Mouse (Mus musculus) C2C12 (cell line): ENCODE results near the gene Kcne4.

Experiments used
- CTCF ChIP-seq: IDR thresholded peaks from one replicate; pipeline ENCODE4 v1.5.1; 2011; ENCODE audit not compliant: control insufficient read depth, insufficient read depth, insufficient read length
- MAX ChIP-seq: IDR thresholded peaks from one replicate; pipeline ENCODE4 v1.6.1; 2011; ENCODE audit warnings: mild to moderate bottlenecking, control low read depth
- MYOG ChIP-seq: IDR thresholded peaks from one replicate; pipeline ENCODE4 v1.6.1; 2011; ENCODE audit not compliant: control insufficient read depth, insufficient read length; ENCODE audit errors: extremely low read depth
- USF1 ChIP-seq: IDR thresholded peaks from one replicate; pipeline ENCODE4 v1.6.1; 2011; ENCODE audit warnings: low read depth, mild to moderate bottlenecking, control low read depth, moderate library complexity

DNA sequence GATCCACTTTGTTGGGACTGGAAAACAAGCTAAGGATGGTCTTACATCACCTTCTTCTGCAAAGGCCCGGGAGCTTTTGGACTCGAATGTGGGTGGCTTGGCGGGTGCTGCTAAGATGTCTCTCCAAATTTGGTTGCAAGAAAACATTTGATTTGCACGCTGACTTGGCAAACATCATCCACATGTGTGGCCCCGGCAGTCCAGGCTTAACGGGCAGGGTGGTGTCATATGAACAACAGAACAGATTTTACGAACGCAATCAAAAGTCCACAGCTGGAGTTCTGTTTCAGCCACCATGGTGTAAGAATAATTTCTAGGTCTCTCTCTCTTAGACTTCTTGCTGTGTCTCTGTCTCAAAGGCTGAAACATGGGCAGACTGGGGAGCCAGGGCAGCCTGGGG lies 3.6 kb downstream of the Kcne4 start:
- no peak for TF ChIP-seq CTCF
- no peak for TF ChIP-seq MAX
- TF ChIP-seq USF1 = no peak
- TF ChIP-seq MYOG = no peak
